Comparison of ENCODE assay signal across 10 mouse cellular contexts in genomic region chr15:83009532-83009931, GRCm38 (mm10). TPM values are rescaled to one million over a fixed set of nuclear protein-coding genes. Genes with fewer than 3 reads are reported as not detected.
DNase-seq lines count a peak whose midpoint lies in the region; ATAC-seq and TF ChIP-seq lines count a peak whose summit lies in the region.
"Had no signal": no experiment of that assay in that cellular context is flagged by ENCODE, and none has a peak within 500 bp of the region (broad histone marks: within the 10 kb centered on the region; RNA-seq: fewer than 3 reads in every experiment).

No protein-coding gene starts in this region.

- no peaks in the 10 kb centered on the region for H3K36me3 ChIP-seq in lung, postnatal 0 days (ENCODE audit: insufficient read depth, low read length)
- H3K36me3 ChIP-seq in hindbrain, postnatal 0 days (ENCODE audit: insufficient read depth, low read length), result no peaks in the 10 kb centered on the region
- H3K36me3 ChIP-seq in forebrain, embryonic 10.5 days (replicated peaks), result no peaks in the 10 kb centered on the region

- TF ChIP-seq EP300 in lung, postnatal 0 days (IDR thresholded peaks at IDR 0.05), result no peak

- TF ChIP-seq CTCF in lung, postnatal 0 days (IDR thresholded peaks at IDR 0.05), result no peak
- TF ChIP-seq CTCF in bone marrow macrophage, adult 2 months (IDR thresholded peaks at IDR 0.05; ENCODE audit: low read depth, low read length), result no peak
- no peak for TF ChIP-seq CTCF in hindbrain, postnatal 0 days (IDR thresholded peaks at IDR 0.05; ENCODE audit: low read depth)

- TF ChIP-seq POLR2A in bone marrow macrophage, adult 2 months (IDR thresholded peaks at IDR 0.05; ENCODE audit: borderline replicate concordance, low read depth, low read length), result no peak

- no peak overlapping the region for H3K27ac ChIP-seq in lung, postnatal 0 days (ENCODE audit: low read length)
- H3K27ac ChIP-seq in bone marrow macrophage, adult 2 months (ENCODE audit: insufficient read depth, low read depth, low read length), result peak overlapping the region; percentile 95
- H3K27ac ChIP-seq in hindbrain, postnatal 0 days, result no peak overlapping the region
- no peak overlapping the region for H3K27ac ChIP-seq in forebrain, embryonic 10.5 days

- no peak overlapping the region for H3K4me3 ChIP-seq in lung, postnatal 0 days (ENCODE audit: low read depth, low read length)
- H3K4me3 ChIP-seq in bone marrow macrophage, adult 2 months (ENCODE audit: insufficient read depth, low read length), result peak overlapping the region; percentile 21
- H3K4me3 ChIP-seq in hindbrain, postnatal 0 days (ENCODE audit: low read length), result no peak overlapping the region
- no peak overlapping the region for H3K4me3 ChIP-seq in forebrain, embryonic 10.5 days

- H3K9ac ChIP-seq in lung, postnatal 0 days (replicated peaks; ENCODE audit: low read depth), result no peak overlapping the region
- H3K9ac ChIP-seq in hindbrain, postnatal 0 days (replicated peaks; ENCODE audit: low read length), result no peak overlapping the region

- no peak overlapping the region for H3K4me2 ChIP-seq in lung, postnatal 0 days (replicated peaks; ENCODE audit: low read depth, low read length)
- H3K4me2 ChIP-seq in hindbrain, postnatal 0 days (ENCODE audit: low read depth, low read length), result no peak overlapping the region

- peaks cover 6% of the 10 kb centered on the region; the same call in 1 of the 2 replicates for H3K4me1 ChIP-seq in lung, postnatal 0 days (ENCODE audit: insufficient read depth, low read depth, low read length)
- peaks cover 49% of the 10 kb centered on the region for H3K4me1 ChIP-seq in bone marrow macrophage, adult 2 months (ENCODE audit: control insufficient read depth, insufficient read depth, low read length)
- H3K4me1 ChIP-seq in hindbrain, postnatal 0 days (ENCODE audit: insufficient read depth, low read length), result peaks cover 12% of the 10 kb centered on the region; the same call in 1 of the 2 replicates
- H3K4me1 ChIP-seq in forebrain, embryonic 10.5 days, result peaks cover 43% of the 10 kb centered on the region

- no peaks in the 10 kb centered on the region for H3K27me3 ChIP-seq in lung, postnatal 0 days (replicated peaks; ENCODE audit: insufficient read depth, low read length)
- H3K27me3 ChIP-seq in hindbrain, postnatal 0 days (ENCODE audit: insufficient read depth, low read length), result no peaks in the 10 kb centered on the region
- peaks cover 94% of the 10 kb centered on the region for H3K27me3 ChIP-seq in forebrain, embryonic 10.5 days (ENCODE audit: poor library complexity, severe bottlenecking)

- WGBS in lung, postnatal 0 days, result 87% methylated on average over 6 of the region's 6 CpGs
- 92% methylated on average over 6 of the region's 6 CpGs for WGBS in hindbrain, postnatal 0 days
- 95% methylated on average over 6 of the region's 6 CpGs for WGBS in forebrain, embryonic 10.5 days

- DNase-seq in frontal cortex, postnatal 14 days (ENCODE audit: low spot score in 2 of 2), result no peak
- peak; percentile 58 for DNase-seq in lung, postnatal 0 days (ENCODE audit: low spot score)
- no peak for DNase-seq in lung, postnatal 14 days
- peak; percentile 81 to 88 for DNase-seq in monocyte, adult 2 months (ENCODE audit: low read depth in 1 of 2, low spot score in 2 of 2)
- no peak for DNase-seq in hindbrain, postnatal 0 days (ENCODE audit: low spot score)
- DNase-seq in forebrain, embryonic 10.5 days (ENCODE audit: extremely low spot score, low spot score), result no peak
- DNase-seq: cerebellum, adult 8-10 months; kidney, postnatal 36 days had no signal

- ATAC-seq in frontal cortex, adult (ENCODE audit: low TSS enrichment), result peak; percentile 51
- ATAC-seq in lung, postnatal 0 days, result peak; percentile 49; the same call in 1 of the 2 replicates
- no peak for ATAC-seq in hindbrain, postnatal 0 days

- no peaks in the 10 kb centered on the region for H3K9me3 ChIP-seq in lung, postnatal 0 days (ENCODE audit: low read length)
- no peaks in the 10 kb centered on the region for H3K9me3 ChIP-seq in hindbrain, postnatal 0 days (ENCODE audit: low read length)
- H3K9me3 ChIP-seq in forebrain, embryonic 10.5 days, result no peaks in the 10 kb centered on the region

RNA-seq across cellular contexts. Expression of gene Tcf20, which starts 21.9 kb away (rescaled TPM):
- polyA plus RNA-seq in lung, postnatal 0 days (2015; fragmentation: Nextera tagmentation; extraction: Ambion mirVana), result 6.1 and 7.3 TPM in 2 replicates
- polyA plus RNA-seq in bone marrow macrophage, adult 2 months (2012; ENCODE audit: insufficient read depth, insufficient read length, missing spikeins), result 20.1 and 21.4 TPM in 2 replicates
- total RNA-seq in hindbrain, postnatal 0 days (2014; rRNA removed), result 89.2 and 98.3 TPM in 2 replicates
- polyA plus RNA-seq in hindbrain, postnatal 0 days (2015; fragmentation: Nextera tagmentation; extraction: Ambion mirVana), result 8.6 and 8.8 TPM in 2 replicates
- polyA plus RNA-seq in forebrain, embryonic 10.5 days (2016; fragmentation: Nextera tagmentation; extraction: Ambion mirVana), result 6.5 and 7.1 TPM in 2 replicates

RNA-seq across cellular contexts. Expression of gene Nfam1, which starts 23.6 kb away (rescaled TPM):
- polyA plus RNA-seq in lung, postnatal 0 days (2015; fragmentation: Nextera tagmentation; extraction: Ambion mirVana), result 6.3 and 6.5 TPM in 2 replicates
- 242 and 254 TPM in 2 replicates for polyA plus RNA-seq in bone marrow macrophage, adult 2 months (2012; ENCODE audit: insufficient read depth, insufficient read length, missing spikeins)
- 1.7 and 3.3 TPM in 2 replicates for total RNA-seq in hindbrain, postnatal 0 days (2014; rRNA removed)
- 1.7 and 1.8 TPM in 2 replicates for polyA plus RNA-seq in hindbrain, postnatal 0 days (2015; fragmentation: Nextera tagmentation; extraction: Ambion mirVana)
- polyA plus RNA-seq in forebrain, embryonic 10.5 days (2016; fragmentation: Nextera tagmentation; extraction: Ambion mirVana), result 1.6 and 2.3 TPM in 2 replicates

Comparison
In these comparisons a context has a peak if more than half of its experiments do, and no peak if none do; other contexts are left out.
1. DNase-seq: peak in lung, postnatal 0 days (single experiment) and monocyte, adult 2 months (2 of 2); none in frontal cortex, postnatal 14 days (0 of 2), lung, postnatal 14 days (single experiment), hindbrain, postnatal 0 days (single experiment) and forebrain, embryonic 10.5 days (single experiment).
2. RNA of gene Nfam1, which starts 23.6 kb away (polyA plus RNA-seq): 242 to 254 TPM in bone marrow macrophage, adult 2 months; 6.3 to 6.5 TPM in lung, postnatal 0 days, 1.6 to 2.3 TPM in forebrain, embryonic 10.5 days and 1.7 to 1.8 TPM in hindbrain, postnatal 0 days; every median in the first group is over 10 times any median in the second.